Mouse (Mus musculus): ENCODE results near the gene Acsm3.

DNA sequence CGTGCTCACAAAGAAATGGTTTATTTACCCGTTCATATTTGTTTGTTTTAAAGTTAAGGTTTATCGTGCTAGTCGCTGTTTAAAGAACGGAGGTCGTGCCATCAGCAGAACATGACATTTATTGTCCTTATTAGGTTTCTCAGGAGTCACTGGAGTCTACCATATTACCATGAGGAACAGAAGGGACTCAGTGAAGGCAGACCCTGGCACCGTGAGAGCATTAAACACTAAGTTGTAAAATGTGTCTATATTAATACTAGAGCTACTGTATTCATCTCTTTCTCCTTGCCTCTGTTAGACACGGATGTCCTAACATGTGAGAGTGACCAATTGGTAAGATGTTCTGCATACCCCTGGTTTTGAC, 39.8 kb upstream of the Acsm3 start:
- TF ChIP-seq POLR2A (IDR thresholded peaks at IDR 0.05; ENCODE audit: low read depth, low read length) = no peak
- no peak for TF ChIP-seq CTCF (IDR thresholded peaks at IDR 0.05; ENCODE audit: extremely low read depth, insufficient read depth, insufficient read length, insufficient replicate concordance)

All from spleen, adult 2 months (tissue).